Mouse (Mus musculus) forebrain, embryonic 11.5 days (tissue): ENCODE measurements around the gene Acot10. TPM values are rescaled to one million over a fixed set of nuclear protein-coding genes. Genes with fewer than 3 reads are reported as not detected.
"Not testable (repeated sequence)": the region's sequence is repeated elsewhere in the genome, so short reads cannot be mapped to it uniquely, and the experiment has no call there.

Experiments
- ATAC-seq: fragments of 200-750 bp; cut with Nextera tagmentation; replicated peaks from 2 replicates; pipeline ENCODE4 v1.8.0; 2017; ENCODE audit warnings: moderate TSS enrichment; ENCODE audit not compliant: low FRiP score
- DNase-seq: peaks from one replicate; pipeline ENCODE4 v3.0.0-alpha.2; 2017; ENCODE audit warnings: low spot score
- H3K27ac ChIP-seq: fragments of 300-500 bp; sonication (generic); 2 replicates; pipeline ENCODE4 v1.5.1; 2014; ENCODE audit warnings: low read depth, low read length
- H3K27me3 ChIP-seq: fragments of 300-500 bp; sonication (generic); 2 replicates; pipeline ENCODE4 v1.6.1; 2014; ENCODE audit warnings: mild to moderate bottlenecking, low read length, mixed read lengths; ENCODE audit not compliant: control insufficient read depth, insufficient read depth
- H3K36me3 ChIP-seq: fragments of 300-500 bp; sonication (generic); 2 replicates; pipeline ENCODE4 v1.6.1; 2014; ENCODE audit warnings: mild to moderate bottlenecking, low read length, moderate library complexity, mixed read lengths; ENCODE audit not compliant: control insufficient read depth, insufficient read depth
- H3K4me1 ChIP-seq: fragments of 300-500 bp; sonication (generic); replicated peaks from 2 replicates; pipeline ENCODE4 v1.6.1; 2014; ENCODE audit warnings: low read length, mixed read lengths; ENCODE audit not compliant: control insufficient read depth, insufficient read depth
- H3K4me2 ChIP-seq: fragments of 300-500 bp; sonication (generic); 2 replicates; pipeline ENCODE4 v1.6.1; 2014; ENCODE audit warnings: low read depth, mild to moderate bottlenecking, low read length, moderate library complexity, mixed read lengths; ENCODE audit not compliant: severe bottlenecking
- H3K4me3 ChIP-seq: fragments of 300-500 bp; sonication (generic); 2 replicates; pipeline ENCODE4 v1.5.1; 2014; ENCODE audit warnings: low read depth, low read length
- H3K9ac ChIP-seq: fragments of 300-500 bp; sonication (generic); 2 replicates; pipeline ENCODE4 v1.6.1; 2014; ENCODE audit warnings: low read length
- H3K9me3 ChIP-seq: fragments of 300-500 bp; sonication (generic); 2 replicates; pipeline ENCODE4 v1.6.1; 2016; ENCODE audit warnings: low read length, mixed read lengths; ENCODE audit not compliant: control insufficient read depth
- WGBS: fragments of 180-500 bp; shearing (Covaris S2); extraction: QIAGEN DNeasy Blood & Tissue Kit; methylation state at CpG from one replicate; pipeline ENCODE4 v1.1.7; 2014; 5-methylcytosine and 5-hydroxymethylcytosine counted together
- polyA plus RNA-seq: library from polyadenylated mRNA; unstranded; fragments of >200 nt; fragmentation: Nextera tagmentation; extraction: Ambion mirVana; gene quantifications from 2 replicates; pipeline ENCODE4 v1.2.1, GENCODE M21; 2014

The Acot10 gene
- not detected in 2 replicates for polyA plus RNA-seq

GRCm38 (mm10) chr15:20666650-20667049 is at the start of gene Acot10:
Gene Acot10 (minus strand): TSS chr15:20666750.
- no peak for ATAC-seq
- no peak within 1 kb of the TSS for H3K4me2 ChIP-seq
- no peaks in the 10 kb centered on the region for H3K9me3 ChIP-seq
- H3K9ac ChIP-seq = no peak within 1 kb of the TSS
- H3K36me3 ChIP-seq = no peaks in the 10 kb centered on the region
- no peaks in the 10 kb centered on the region for H3K27me3 ChIP-seq
- H3K4me1 ChIP-seq = no peaks in the 10 kb centered on the region
- DNase-seq = no peak
- H3K27ac ChIP-seq = no peak within 1 kb of the TSS
- no peak within 1 kb of the TSS for H3K4me3 ChIP-seq
- 91% methylated on average over 10 of the region's 10 CpGs for WGBS

- no peaks in the 10 kb centered on the region for H3K36me3 ChIP-seq
- DNase-seq (no peak), ATAC-seq (no peak)
- no peak overlapping the region for H3K9ac ChIP-seq
- H3K4me2 ChIP-seq = no peak overlapping the region
- no peaks in the 10 kb centered on the region for H3K9me3 ChIP-seq
- WGBS = 93% methylated on average over 4 of the region's 4 CpGs
- H3K4me1 ChIP-seq = no peaks in the 10 kb centered on the region
- H3K4me3 ChIP-seq = no peak overlapping the region
- H3K27ac ChIP-seq = no peak overlapping the region
- no peaks in the 10 kb centered on the region for H3K27me3 ChIP-seq
Measured at GRCm38 (mm10) chr15:20711859-20712258, 45.3 kb upstream of the Acot10 start.

- no peak for DNase-seq
- Histone ChIP-seq H3K36me3 (no peaks in the 10 kb centered on the region), H3K4me2 (no peak overlapping the region), H3K27ac (no peak overlapping the region), H3K4me1 (no peaks in the 10 kb centered on the region), H3K4me3 (no peak overlapping the region), H3K9ac (no peak overlapping the region), H3K27me3 (no peaks in the 10 kb centered on the region), H3K9me3 (no peaks in the 10 kb centered on the region)
- 89% methylated on average over 5 of the region's 5 CpGs for WGBS
- no peak for ATAC-seq
Measured at GRCm38 (mm10) chr15:20696229-20696628, 29.7 kb upstream of the Acot10 start.

- H3K9me3 ChIP-seq = no peaks in the 10 kb centered on the region
- no peak for ATAC-seq
- WGBS = 54% methylated on average over 5 of the region's 5 CpGs
Measured at GRCm38 (mm10) chr15:20684200-20684599, 17.6 kb upstream of the Acot10 start.

GRCm38 (mm10) chr15:20682719-20683118 is 16.2 kb upstream of the Acot10 start:
- Histone ChIP-seq H3K9me3 (no peaks in the 10 kb centered on the region), H3K36me3 (no peaks in the 10 kb centered on the region), H3K27ac (no peak overlapping the region), H3K27me3 (no peaks in the 10 kb centered on the region), H3K4me2 (no peak overlapping the region), H3K4me1 (no peaks in the 10 kb centered on the region), H3K4me3 (no peak overlapping the region), H3K9ac (no peak overlapping the region)
- DNase-seq (no peak), ATAC-seq (no peak)
- 77% methylated on average over 2 of the region's 2 CpGs for WGBS

More at GRCm38 (mm10) chr15:20684200-20684599, 17.6 kb upstream of the Acot10 start:
- Histone ChIP-seq H3K27ac (no peak overlapping the region), H3K4me1 (no peaks in the 10 kb centered on the region), H3K36me3 (no peaks in the 10 kb centered on the region), H3K4me3 (no peak overlapping the region), H3K27me3 (no peaks in the 10 kb centered on the region), H3K4me2 (no peak overlapping the region), H3K9ac (no peak overlapping the region)
- DNase-seq = no peak

GRCm38 (mm10) chr15:20669507-20669906 is 3.0 kb upstream of the Acot10 start:
- WGBS = 60% methylated on average over 2 of the region's 2 CpGs
- H3K4me1 ChIP-seq, H3K4me3 ChIP-seq, H3K9me3 ChIP-seq, H3K36me3 ChIP-seq, ATAC-seq, H3K27ac ChIP-seq, DNase-seq, H3K27me3 ChIP-seq, H3K4me2 ChIP-seq, H3K9ac ChIP-seq: not testable (repeated sequence)

GRCm38 (mm10) chr15:20667989-20668388 is 1.4 kb upstream of the Acot10 start:
- no peak for ATAC-seq
- Histone ChIP-seq H3K9me3 (no peaks in the 10 kb centered on the region), H3K4me1 (no peaks in the 10 kb centered on the region), H3K4me3 (no peak overlapping the region), H3K9ac (no peak overlapping the region), H3K36me3 (no peaks in the 10 kb centered on the region), H3K27me3 (no peaks in the 10 kb centered on the region), H3K4me2 (no peak overlapping the region), H3K27ac (no peak overlapping the region)
- WGBS = 67% methylated on average over 1 of the region's 1 CpGs
- DNase-seq = no peak

GRCm38 (mm10) chr15:20667350-20667749 is 800 bp upstream of the Acot10 start:
- Histone ChIP-seq H3K27ac (no peak overlapping the region), H3K4me2 (no peak overlapping the region), H3K4me3 (no peak overlapping the region), H3K9ac (no peak overlapping the region), H3K27me3 (no peaks in the 10 kb centered on the region), H3K9me3 (no peaks in the 10 kb centered on the region), H3K36me3 (no peaks in the 10 kb centered on the region), H3K4me1 (no peaks in the 10 kb centered on the region)
- ATAC-seq = no peak
- no peak for DNase-seq

- no peaks in the 10 kb centered on the region for H3K27me3 ChIP-seq
- no peak overlapping the region for H3K4me2 ChIP-seq
- H3K27ac ChIP-seq = no peak overlapping the region
- H3K4me1 ChIP-seq = no peaks in the 10 kb centered on the region
- H3K9me3 ChIP-seq = no peaks in the 10 kb centered on the region
- no peak overlapping the region for H3K4me3 ChIP-seq
- no peak overlapping the region for H3K9ac ChIP-seq
- ATAC-seq = no peak
- WGBS = 77% methylated on average over 2 of the region's 2 CpGs
- no peak for DNase-seq
- H3K36me3 ChIP-seq = no peaks in the 10 kb centered on the region
Measured at GRCm38 (mm10) chr15:20660221-20660620, 6.3 kb downstream of the Acot10 start.
